Mouse (Mus musculus) forebrain, embryonic 11.5 days (tissue): ENCODE measurements around the gene Sh3bp4. TPM values are rescaled to one million over a fixed set of nuclear protein-coding genes. Genes with fewer than 3 reads are reported as not detected.

Source experiments
- ATAC-seq: fragments of 200-750 bp; cut with Nextera tagmentation; replicated peaks from 2 replicates; pipeline ENCODE4 v1.8.0; 2017; ENCODE audit warnings: moderate TSS enrichment; ENCODE audit not compliant: low FRiP score
- DNase-seq: peaks from one replicate; pipeline ENCODE4 v3.0.0-alpha.2; 2017; ENCODE audit warnings: low spot score
- H3K27ac ChIP-seq: fragments of 300-500 bp; sonication (generic); 2 replicates; pipeline ENCODE4 v1.5.1; 2014; ENCODE audit warnings: low read depth, low read length
- H3K27me3 ChIP-seq: fragments of 300-500 bp; sonication (generic); 2 replicates; pipeline ENCODE4 v1.6.1; 2014; ENCODE audit warnings: mild to moderate bottlenecking, low read length, mixed read lengths; ENCODE audit not compliant: control insufficient read depth, insufficient read depth
- H3K36me3 ChIP-seq: fragments of 300-500 bp; sonication (generic); 2 replicates; pipeline ENCODE4 v1.6.1; 2014; ENCODE audit warnings: mild to moderate bottlenecking, low read length, moderate library complexity, mixed read lengths; ENCODE audit not compliant: control insufficient read depth, insufficient read depth
- H3K4me1 ChIP-seq: fragments of 300-500 bp; sonication (generic); replicated peaks from 2 replicates; pipeline ENCODE4 v1.6.1; 2014; ENCODE audit warnings: low read length, mixed read lengths; ENCODE audit not compliant: control insufficient read depth, insufficient read depth
- H3K4me2 ChIP-seq: fragments of 300-500 bp; sonication (generic); 2 replicates; pipeline ENCODE4 v1.6.1; 2014; ENCODE audit warnings: low read depth, mild to moderate bottlenecking, low read length, moderate library complexity, mixed read lengths; ENCODE audit not compliant: severe bottlenecking
- H3K4me3 ChIP-seq: fragments of 300-500 bp; sonication (generic); 2 replicates; pipeline ENCODE4 v1.5.1; 2014; ENCODE audit warnings: low read depth, low read length
- H3K9ac ChIP-seq: fragments of 300-500 bp; sonication (generic); 2 replicates; pipeline ENCODE4 v1.6.1; 2014; ENCODE audit warnings: low read length
- H3K9me3 ChIP-seq: fragments of 300-500 bp; sonication (generic); 2 replicates; pipeline ENCODE4 v1.6.1; 2016; ENCODE audit warnings: low read length, mixed read lengths; ENCODE audit not compliant: control insufficient read depth
- WGBS: fragments of 180-500 bp; shearing (Covaris S2); extraction: QIAGEN DNeasy Blood & Tissue Kit; methylation state at CpG from one replicate; pipeline ENCODE4 v1.1.7; 2014; 5-methylcytosine and 5-hydroxymethylcytosine counted together
- polyA plus RNA-seq: library from polyadenylated mRNA; unstranded; fragments of >200 nt; fragmentation: Nextera tagmentation; extraction: Ambion mirVana; gene quantifications from 2 replicates; pipeline ENCODE4 v1.2.1, GENCODE M21; 2014

Sh3bp4 gene
- polyA plus RNA-seq, 1 experiment from 2014 or later: 29.3 TPM

DNA sequence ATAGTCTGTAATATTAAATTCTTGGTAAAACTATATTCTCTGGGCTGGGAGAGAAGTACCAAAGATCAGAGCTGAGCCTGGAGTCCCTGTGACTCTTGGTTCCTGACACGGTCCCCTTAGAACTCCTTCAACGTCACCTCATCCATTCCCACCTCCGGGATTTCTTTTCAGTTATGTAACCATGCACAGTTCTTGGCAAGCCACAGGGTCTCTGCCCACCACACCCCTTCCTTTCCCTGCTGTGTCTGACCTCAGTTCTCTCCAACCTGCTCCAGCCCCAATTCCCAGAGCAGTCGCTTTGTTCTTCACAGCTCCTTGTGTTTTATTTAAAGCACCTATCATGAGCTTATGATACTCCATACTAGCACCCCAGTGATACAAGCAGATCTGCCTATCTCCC, 7.2 kb upstream of the Sh3bp4 start:
- H3K36me3 ChIP-seq: no peaks in the 10 kb centered on the region
- H3K27me3 ChIP-seq: no peaks in the 10 kb centered on the region
- no peak overlapping the region for H3K4me3 ChIP-seq
- no peak overlapping the region for H3K9ac ChIP-seq
- H3K27ac ChIP-seq: no peak overlapping the region
- H3K4me1 ChIP-seq: no peaks in the 10 kb centered on the region
- H3K9me3 ChIP-seq: no peaks in the 10 kb centered on the region
- ATAC-seq (no peak), DNase-seq (no peak)
- no peak overlapping the region for H3K4me2 ChIP-seq
- WGBS: 94% methylated on average over 4 of the region's 4 CpGs

DNA sequence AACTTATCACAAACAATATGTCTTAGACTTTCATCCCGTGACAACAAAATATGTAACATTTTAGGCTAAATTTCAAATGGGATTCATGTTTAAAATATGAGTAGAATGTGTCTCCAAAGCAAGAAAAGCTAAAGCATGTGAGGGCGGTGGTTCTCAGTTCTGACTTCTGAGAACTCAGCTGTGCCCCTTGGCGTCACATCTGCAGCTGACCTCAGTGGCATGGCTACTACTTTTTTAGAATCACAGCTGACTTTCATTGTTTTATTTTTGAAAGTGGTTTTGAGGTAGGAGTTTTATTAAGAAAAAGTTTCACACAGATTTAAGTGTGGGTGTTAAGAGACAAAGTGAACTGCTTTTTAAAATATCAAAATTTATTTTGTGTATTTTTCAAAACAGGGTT, 6.4 kb upstream of the Sh3bp4 start:
- no peak for DNase-seq
- no peaks in the 10 kb centered on the region for H3K36me3 ChIP-seq
- H3K9ac ChIP-seq: no peak overlapping the region
- no peak overlapping the region for H3K27ac ChIP-seq
- 0 out of 2 replicates have a peak, but pooled peaks cover 2% of the 10 kb centered on the region for H3K4me1 ChIP-seq
- H3K4me3 ChIP-seq: no peak overlapping the region
- no peak for ATAC-seq
- WGBS: 83% methylated on average over 3 of the region's 3 CpGs
- H3K9me3 ChIP-seq: no peaks in the 10 kb centered on the region
- no peak overlapping the region for H3K4me2 ChIP-seq
- H3K27me3 ChIP-seq: no peaks in the 10 kb centered on the region

DNA sequence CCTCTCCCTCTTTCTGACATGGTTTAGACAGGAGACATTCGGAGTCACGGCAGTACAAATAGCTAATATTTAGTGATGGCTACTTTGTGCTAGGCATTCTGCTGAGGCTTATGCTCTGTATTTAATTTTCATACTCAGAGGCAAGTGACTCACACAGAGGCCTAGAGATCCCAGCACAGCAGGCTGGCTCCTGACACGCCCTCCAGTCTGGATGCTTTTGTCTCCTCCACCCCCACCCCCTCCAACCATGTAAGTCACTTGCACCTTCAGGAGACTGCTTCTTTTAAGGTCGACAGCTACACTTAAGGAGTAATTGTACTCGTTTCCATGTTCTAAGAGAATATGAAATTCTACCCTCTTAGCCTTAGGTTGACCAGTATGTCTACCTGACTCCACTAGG, 1.4 kb upstream of the Sh3bp4 start:
- WGBS: 56% methylated on average over 5 of the region's 5 CpGs
- Histone ChIP-seq H3K9ac (no peak overlapping the region), H3K27me3 (no peaks in the 10 kb centered on the region), H3K36me3 (no peaks in the 10 kb centered on the region), H3K4me3 (no peak overlapping the region), H3K4me1 (peaks cover 22% of the 10 kb centered on the region), H3K9me3 (no peaks in the 10 kb centered on the region), H3K27ac (no peak overlapping the region), H3K4me2 (no peak overlapping the region)
- ATAC-seq: no peak
- no peak for DNase-seq

DNA sequence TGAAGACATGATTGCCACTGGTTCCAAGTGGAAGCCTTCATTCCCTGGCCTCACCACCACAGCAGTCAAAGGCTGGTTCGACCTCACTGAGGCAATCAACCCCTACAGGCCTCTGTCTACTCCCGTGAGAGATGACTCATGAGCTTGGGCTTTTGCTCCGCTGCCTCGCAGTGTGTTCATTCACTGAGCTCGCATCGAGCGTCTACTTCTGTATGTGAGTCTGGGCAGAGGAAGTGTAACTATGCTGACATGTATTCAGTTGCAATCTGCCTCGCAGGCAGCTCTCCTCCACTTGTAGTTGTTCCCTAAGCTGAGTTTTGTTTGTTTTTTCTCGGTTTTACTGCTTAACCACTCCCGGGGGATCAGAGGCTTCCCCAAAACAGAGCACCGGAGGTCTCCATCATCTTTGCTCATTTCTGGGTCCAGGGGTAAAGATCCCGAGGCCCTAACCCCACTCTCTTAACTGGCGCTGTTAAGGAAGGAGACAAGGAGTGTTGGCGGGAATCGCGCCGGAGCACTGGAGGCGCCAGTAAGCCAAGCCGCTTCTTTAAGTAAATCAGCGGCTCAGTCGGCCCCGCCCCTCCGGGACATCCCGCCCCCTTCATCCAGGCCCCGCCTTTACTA, 624 bp upstream of the Sh3bp4 start:
- Histone ChIP-seq H3K9me3 (no peaks in the 10 kb centered on the region), H3K4me2 (peak overlapping the region; percentile 59), H3K27me3 (no peaks in the 10 kb centered on the region), H3K4me1 (peaks cover 22% of the 10 kb centered on the region), H3K4me3 (peak overlapping the region; percentile 71), H3K36me3 (no peaks in the 10 kb centered on the region), H3K9ac (peak overlapping the region; percentile 52), H3K27ac (peak overlapping the region; percentile 57)
- WGBS: 2% methylated on average over 25 of the region's 25 CpGs
- peak; percentile 65 for DNase-seq
- ATAC-seq: peak; percentile 40; the same call in 1 of the 2 replicates

DNA sequence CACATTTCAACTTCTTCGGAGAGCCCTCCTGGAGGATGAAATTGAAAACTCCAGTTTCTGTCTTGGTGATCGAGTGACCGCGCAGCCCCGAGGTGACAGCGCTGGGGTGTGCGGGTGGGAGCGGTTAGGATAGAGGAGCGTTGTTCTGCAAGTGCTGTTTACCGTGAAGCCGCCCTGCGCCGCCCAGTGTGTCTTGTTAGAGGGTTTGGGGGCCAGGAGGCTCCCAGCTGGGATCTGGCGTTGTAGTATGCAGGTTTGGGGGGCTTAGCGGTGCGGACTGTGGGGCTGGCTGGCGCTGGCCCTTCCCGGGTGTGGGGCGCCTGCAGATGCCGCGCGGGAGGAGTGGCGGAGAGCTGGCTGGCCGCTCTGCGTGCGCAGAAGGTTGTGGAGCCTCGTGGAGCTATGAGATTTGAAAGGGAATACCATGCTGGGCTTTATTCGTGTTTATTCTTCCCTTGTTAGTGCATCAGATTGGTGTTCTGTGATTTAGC, 701 bp downstream of the Sh3bp4 start:
- under 1% methylated on average over 28 of the region's 28 CpGs for WGBS
- Histone ChIP-seq H3K27ac (peak overlapping the region; percentile 60), H3K9ac (peak overlapping the region; percentile 87), H3K27me3 (no peaks in the 10 kb centered on the region), H3K4me2 (peak overlapping the region; percentile 79), H3K36me3 (no peaks in the 10 kb centered on the region), H3K4me1 (peaks cover 25% of the 10 kb centered on the region), H3K4me3 (peak overlapping the region; percentile 71), H3K9me3 (no peaks in the 10 kb centered on the region)
- DNase-seq: peak; percentile 77
- peak; percentile 34 for ATAC-seq

DNA sequence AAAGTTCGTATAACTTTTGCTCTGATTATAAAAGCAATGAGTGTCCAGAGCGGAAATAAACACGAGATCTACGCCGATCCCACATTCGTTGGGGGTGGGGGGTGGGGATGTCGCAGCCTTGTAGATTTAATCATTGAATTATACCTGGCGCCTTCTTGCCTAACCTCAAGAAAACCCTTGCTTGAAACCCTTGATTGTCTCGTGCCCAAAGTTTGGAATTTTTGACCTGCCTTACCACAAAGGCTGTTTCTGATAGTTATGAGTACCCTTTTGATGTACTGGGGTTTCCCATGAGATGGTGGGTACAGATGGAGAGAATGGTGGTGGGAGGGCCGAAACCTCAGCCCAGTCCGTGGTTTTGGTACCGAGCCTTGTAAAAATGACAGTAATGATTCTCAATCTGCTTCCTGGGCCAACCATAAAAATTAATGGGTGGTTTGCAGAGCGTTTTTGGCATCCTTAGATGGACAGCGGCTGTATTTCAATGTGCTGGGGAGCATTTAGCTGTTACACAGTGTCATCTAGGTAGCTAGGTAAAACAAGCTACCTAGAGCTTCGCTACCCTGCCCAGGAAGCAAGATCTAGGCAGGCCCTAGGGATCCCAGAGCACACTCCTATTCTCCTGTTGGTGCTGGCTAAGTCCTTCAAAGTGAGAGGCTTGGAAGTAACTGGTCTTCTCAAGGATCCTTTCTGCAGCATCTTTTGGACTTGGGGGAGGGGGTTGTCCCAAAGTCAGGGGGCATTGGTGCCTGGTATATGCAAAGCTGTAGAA, 1.3 kb downstream of the Sh3bp4 start:
- no peaks in the 10 kb centered on the region for H3K27me3 ChIP-seq
- ATAC-seq (no peak), DNase-seq (no peak)
- H3K9me3 ChIP-seq: no peaks in the 10 kb centered on the region
- H3K9ac ChIP-seq: peak overlapping the region; percentile 87
- H3K4me1 ChIP-seq: peaks cover 25% of the 10 kb centered on the region
- peak overlapping the region; percentile 78; the same call in 1 of the 2 replicates for H3K27ac ChIP-seq
- peak overlapping the region; percentile 79 for H3K4me2 ChIP-seq
- no peaks in the 10 kb centered on the region for H3K36me3 ChIP-seq
- peak overlapping the region; percentile 71 for H3K4me3 ChIP-seq
- WGBS: 2% methylated on average over 15 of the region's 15 CpGs

DNA sequence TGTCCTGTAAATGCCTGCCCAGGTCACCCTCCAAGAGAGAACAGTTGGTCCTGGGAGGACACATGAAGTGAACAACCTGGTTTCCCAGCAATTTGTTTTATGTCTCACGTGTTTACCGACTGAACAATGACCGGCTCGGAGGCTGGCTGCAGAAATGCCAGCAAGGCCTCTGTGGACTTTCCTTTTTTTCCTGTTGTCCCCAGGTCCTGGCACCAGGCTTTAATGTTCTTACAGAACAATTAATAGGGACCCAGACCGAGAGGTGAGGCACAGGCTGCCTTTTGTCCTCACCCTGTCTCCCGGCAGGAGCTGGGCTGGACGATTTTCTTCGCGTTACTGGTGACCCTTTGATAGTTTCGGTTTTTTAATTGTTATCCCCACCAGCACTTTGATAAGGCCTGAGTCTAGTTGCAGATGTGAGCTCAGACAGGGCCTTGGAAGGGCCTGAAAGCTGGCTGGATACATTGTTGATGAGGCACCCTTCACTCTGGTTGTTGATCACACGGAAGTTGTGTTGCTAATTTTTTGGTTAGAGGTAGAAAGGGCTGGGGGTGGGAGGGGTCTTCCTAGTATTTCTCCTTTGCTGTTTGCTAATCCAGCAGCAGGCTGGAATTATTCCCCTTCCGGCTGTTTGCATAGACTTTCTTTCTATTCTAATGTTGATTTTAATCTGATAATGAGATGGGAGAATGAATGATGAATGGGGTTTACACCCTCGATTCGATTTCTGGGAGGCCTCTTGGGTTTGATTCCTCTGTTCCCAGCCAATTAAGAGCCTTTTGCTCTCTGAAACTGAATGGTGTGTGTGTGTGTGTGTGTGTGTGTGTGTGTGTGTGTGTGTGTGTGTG, 2.2 kb downstream of the Sh3bp4 start:
- H3K4me1 ChIP-seq: peaks cover 25% of the 10 kb centered on the region
- 2% methylated on average over 14 of the region's 14 CpGs for WGBS

DNA sequence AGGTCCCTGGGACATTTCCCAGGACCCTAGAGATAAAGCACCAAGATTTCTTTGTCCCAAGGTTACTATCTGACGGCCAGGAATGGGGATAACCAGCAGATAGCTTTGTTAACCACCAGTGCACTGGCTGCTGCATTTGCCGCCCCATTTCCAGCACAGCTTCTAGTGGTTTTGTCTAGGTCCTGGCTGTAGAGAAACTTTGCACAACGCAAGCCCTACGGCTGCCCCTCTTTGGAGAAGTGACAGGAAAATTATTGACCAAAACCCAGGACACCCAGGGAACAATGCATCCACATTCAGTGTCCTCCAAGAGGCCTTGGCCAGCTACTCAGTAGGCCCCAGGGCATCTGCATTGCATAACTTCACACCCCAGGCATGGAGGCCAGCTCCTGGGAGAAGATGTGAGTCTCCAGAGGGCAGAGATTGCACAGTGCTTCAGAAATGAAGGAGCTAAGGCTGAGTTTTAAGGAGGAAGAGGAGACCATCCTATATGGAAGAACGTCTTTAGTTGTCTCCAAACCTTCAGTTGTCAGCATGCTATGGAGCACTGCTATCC, 3.2 kb downstream of the Sh3bp4 start:
- WGBS: 63% methylated on average over 5 of the region's 5 CpGs
- ATAC-seq: no peak
- 0 out of 2 replicates have a peak overlapping the region, but pooled peaks have one; percentile 18 for H3K4me2 ChIP-seq
- no peaks in the 10 kb centered on the region for H3K36me3 ChIP-seq
- peaks cover 25% of the 10 kb centered on the region for H3K4me1 ChIP-seq
- DNase-seq: no peak
- no peak overlapping the region for H3K27ac ChIP-seq
- H3K9me3 ChIP-seq: no peaks in the 10 kb centered on the region
- H3K27me3 ChIP-seq: no peaks in the 10 kb centered on the region
- no peak overlapping the region for H3K4me3 ChIP-seq
- no peak overlapping the region for H3K9ac ChIP-seq

More for the DNA sequence above, 2.2 kb downstream of the Sh3bp4 start:
- peak overlapping the region; percentile 87 for H3K9ac ChIP-seq
- peak overlapping the region; percentile 71 for H3K4me3 ChIP-seq
- no peaks in the 10 kb centered on the region for H3K36me3 ChIP-seq
- no peaks in the 10 kb centered on the region for H3K27me3 ChIP-seq
- H3K9me3 ChIP-seq: no peaks in the 10 kb centered on the region
- peak; percentile 68 for DNase-seq
- ATAC-seq: no peak
- peak overlapping the region; percentile 79 for H3K4me2 ChIP-seq
- peak overlapping the region; percentile 78 for H3K27ac ChIP-seq
